Mouse (Mus musculus) heart, adult 2 months (tissue): ENCODE measurements at regions not wholly inside any gene's neighbourhood (a gene's known extent, or its start where the extent isn't known, plus 50 kb on each side); places are given as distances from the start of the nearest gene placed in this dataset.

Experiments used
- DNase-seq, 2 experiments: peaks; one replicate each; pipeline ENCODE4 v3.0.0; 2021
- H3K27ac ChIP-seq: fragments of 200-600 bp; 2 replicates; pipeline ENCODE4 v1.8.1; 2022
- H3K27me3 ChIP-seq: fragments of 200-500 bp; 2 replicates; pipeline ENCODE4 v1.6.1; 2012; ENCODE audit warnings: mild to moderate bottlenecking, low read length, inconsistent platforms, mixed read lengths; ENCODE audit not compliant: control insufficient read depth, insufficient read depth
- H3K36me3 ChIP-seq: fragments of 200-500 bp; 2 replicates; pipeline ENCODE4 v1.6.1; 2012; ENCODE audit warnings: low read length, inconsistent platforms; ENCODE audit not compliant: control insufficient read depth, insufficient read depth
- H3K4me1 ChIP-seq: fragments of 200-500 bp; 2 replicates; pipeline ENCODE4 v1.6.1; 2011; ENCODE audit warnings: low read length; ENCODE audit not compliant: control insufficient read depth, insufficient read depth
- H3K4me3 ChIP-seq: fragments of 200-600 bp; 2 replicates; pipeline ENCODE4 v1.8.1; 2022
- H3K79me2 ChIP-seq: fragments of 200-500 bp; replicated peaks from 2 replicates; pipeline ENCODE4 v1.6.1; 2012; ENCODE audit warnings: mild to moderate bottlenecking, inconsistent platforms, low read length, moderate library complexity, mixed read lengths; ENCODE audit not compliant: control insufficient read depth, insufficient read depth
- H3K9ac ChIP-seq: fragments of 200-500 bp; 2 replicates; pipeline ENCODE4 v1.6.1; 2012; ENCODE audit warnings: low read depth, mild to moderate bottlenecking, control low read depth, inconsistent platforms, low read length, mixed read lengths
- CTCF ChIP-seq: fragments of 200-600 bp; IDR thresholded peaks from 2 replicates; pipeline ENCODE4 v1.8.1; 2022; ENCODE audit warnings: antibody characterized with exemption, mild to moderate bottlenecking, moderate library complexity
- EP300 ChIP-seq: fragments of 200-500 bp; IDR thresholded peaks from 2 replicates; pipeline ENCODE4 v1.6.1; 2011; ENCODE audit warnings: low read depth, low read length, control low read depth; ENCODE audit not compliant: insufficient read depth
- POLR2A ChIP-seq: fragments of 200-500 bp; IDR thresholded peaks from 2 replicates; pipeline ENCODE4 v1.6.1; 2011; ENCODE audit warnings: mild to moderate bottlenecking, low read depth, low read length, control low read depth; ENCODE audit not compliant: insufficient read depth
- WGBS: fragments of 180-500 bp; shearing (Covaris S2); methylation state at CpG from one replicate; pipeline ENCODE4 v1.1.7; 2018; 5-methylcytosine and 5-hydroxymethylcytosine counted together
- intact Hi-C: fragments of 180-260 bp; cut with DNase I; formaldehyde crosslinking; loops from one replicate; pipeline ENCODE4 v1.15.1; 2025

- Histone ChIP-seq H3K27ac (no peak overlapping the region), H3K9ac (no peak overlapping the region), H3K4me3 (no peak overlapping the region), H3K36me3 (no peaks in the 10 kb centered on the region), H3K27me3 (0 out of 2 replicates have a peak, but pooled peaks cover 1% of the 10 kb centered on the region), H3K79me2 (no peaks in the 10 kb centered on the region), H3K4me1 (peaks cover 3% of the 10 kb centered on the region)
- 25% methylated on average over 7 of the region's 7 CpGs for WGBS
- no peak for DNase-seq
- TF ChIP-seq CTCF = peak; percentile 83
- TF ChIP-seq EP300 = no peak
- intact Hi-C loops = loop anchor here (1.0 kb wide), 1 partner anchor 229 kb away; no protein-coding TSS in a partner anchor
Measured at GRCm38 (mm10) chr6:50938879-50939278, 284.6 kb upstream of the Npvf start.

- H3K4me1 ChIP-seq = peaks cover 3% of the 10 kb centered on the region
- WGBS = 67% methylated on average over 2 of the region's 2 CpGs
- no peak for DNase-seq
- H3K79me2 ChIP-seq = no peaks in the 10 kb centered on the region
- 0 out of 2 replicates have a peak, but pooled peaks cover 1% of the 10 kb centered on the region for H3K27me3 ChIP-seq
- H3K27ac ChIP-seq = no peak overlapping the region
- no peak for TF ChIP-seq POLR2A
- TF ChIP-seq CTCF = peak; percentile 41
- H3K9ac ChIP-seq = no peak overlapping the region
- no peak overlapping the region for H3K4me3 ChIP-seq
- intact Hi-C loops = loop anchor here (1.0 kb wide), 1 partner anchor 229 kb away; no protein-coding TSS in a partner anchor
- H3K36me3 ChIP-seq = no peaks in the 10 kb centered on the region
Measured at GRCm38 (mm10) chr6:50939440-50939839, 285.2 kb upstream of the Npvf start.

GRCm38 (mm10) chr6:50940118-50940517 lies 285.9 kb upstream of the Npvf start:
- 0 out of 2 replicates have a peak, but pooled peaks cover 1% of the 10 kb centered on the region for H3K27me3 ChIP-seq
- no peak overlapping the region for H3K27ac ChIP-seq
- peaks cover 3% of the 10 kb centered on the region for H3K4me1 ChIP-seq
- TF ChIP-seq CTCF (peak; percentile 64), POLR2A (no peak), EP300 (no peak)
- no peak overlapping the region for H3K9ac ChIP-seq
- H3K36me3 ChIP-seq = no peaks in the 10 kb centered on the region
- no peak for DNase-seq
- intact Hi-C loops = no loop called here
- H3K79me2 ChIP-seq = no peaks in the 10 kb centered on the region
- no peak overlapping the region for H3K4me3 ChIP-seq
- WGBS = 44% methylated on average over 1 of the region's 1 CpGs

- TF ChIP-seq POLR2A (no peak), EP300 (no peak), CTCF (no peak)
- DNase-seq = peak; percentile 34 to 43
- peak overlapping the region; percentile 50 for H3K27ac ChIP-seq
- intact Hi-C loops = no loop called here
- H3K4me1 ChIP-seq = peaks cover 3% of the 10 kb centered on the region
- no peaks in the 10 kb centered on the region for H3K79me2 ChIP-seq
- no peaks in the 10 kb centered on the region for H3K36me3 ChIP-seq
- H3K4me3 ChIP-seq = no peak overlapping the region
- H3K27me3 ChIP-seq = no peaks in the 10 kb centered on the region
- H3K9ac ChIP-seq = no peak overlapping the region
- WGBS = 72% methylated on average over 10 of the region's 10 CpGs
Measured at GRCm38 (mm10) chr6:50940641-50941398, 286.6 kb upstream of the Npvf start.

- 72% methylated on average over 5 of the region's 5 CpGs for WGBS
- Histone ChIP-seq H3K27me3 (no peaks in the 10 kb centered on the region), H3K4me1 (peaks cover 3% of the 10 kb centered on the region), H3K36me3 (no peaks in the 10 kb centered on the region), H3K27ac (no peak overlapping the region), H3K9ac (no peak overlapping the region), H3K79me2 (no peaks in the 10 kb centered on the region), H3K4me3 (no peak overlapping the region)
- intact Hi-C loops = no loop called here
- DNase-seq = no peak
- TF ChIP-seq CTCF (no peak), EP300 (no peak)
Measured at GRCm38 (mm10) chr6:50942696-50943095, 288.5 kb upstream of the Npvf start.

- Histone ChIP-seq H3K4me1 (no peaks in the 10 kb centered on the region; the same call in 1 of the 2 replicates), H3K9ac (no peak overlapping the region), H3K36me3 (no peaks in the 10 kb centered on the region), H3K27me3 (no peaks in the 10 kb centered on the region), H3K27ac (no peak overlapping the region), H3K4me3 (no peak overlapping the region), H3K79me2 (no peaks in the 10 kb centered on the region)
- 84% methylated on average over 4 of the region's 4 CpGs for WGBS
- no peak for DNase-seq
- intact Hi-C loops = no loop called here
- no peak for TF ChIP-seq EP300
- no peak for TF ChIP-seq CTCF
- no peak for TF ChIP-seq POLR2A
Measured at GRCm38 (mm10) chr6:50948061-50948460, 293.8 kb upstream of the Npvf start.
